Mouse (Mus musculus) gastrocnemius, adult 18-20 months (tissue): ENCODE data around the gene Atf7ip2. TPM values are rescaled to one million over a fixed set of nuclear protein-coding genes. Genes with fewer than 3 reads are reported as not detected.

Source experiments
- DNase-seq: peaks from one replicate; pipeline ENCODE4 v3.0.0; 2021; ENCODE audit warnings: low spot score
- microRNA-seq: library from miRNA; unstranded; fragments of <30 nt; microRNA quantifications from one replicate; pipeline ENCODE4 v1.2.0, GENCODE M21; 2021
- total RNA-seq, 2 experiments: library from RNA; stranded (reverse); gene quantifications; 2 replicates each; pipeline ENCODE4 v1.2.3; 2021

Gene Atf7ip2
- total RNA-seq, 2 experiments from 2014 or later = not detected

DNA sequence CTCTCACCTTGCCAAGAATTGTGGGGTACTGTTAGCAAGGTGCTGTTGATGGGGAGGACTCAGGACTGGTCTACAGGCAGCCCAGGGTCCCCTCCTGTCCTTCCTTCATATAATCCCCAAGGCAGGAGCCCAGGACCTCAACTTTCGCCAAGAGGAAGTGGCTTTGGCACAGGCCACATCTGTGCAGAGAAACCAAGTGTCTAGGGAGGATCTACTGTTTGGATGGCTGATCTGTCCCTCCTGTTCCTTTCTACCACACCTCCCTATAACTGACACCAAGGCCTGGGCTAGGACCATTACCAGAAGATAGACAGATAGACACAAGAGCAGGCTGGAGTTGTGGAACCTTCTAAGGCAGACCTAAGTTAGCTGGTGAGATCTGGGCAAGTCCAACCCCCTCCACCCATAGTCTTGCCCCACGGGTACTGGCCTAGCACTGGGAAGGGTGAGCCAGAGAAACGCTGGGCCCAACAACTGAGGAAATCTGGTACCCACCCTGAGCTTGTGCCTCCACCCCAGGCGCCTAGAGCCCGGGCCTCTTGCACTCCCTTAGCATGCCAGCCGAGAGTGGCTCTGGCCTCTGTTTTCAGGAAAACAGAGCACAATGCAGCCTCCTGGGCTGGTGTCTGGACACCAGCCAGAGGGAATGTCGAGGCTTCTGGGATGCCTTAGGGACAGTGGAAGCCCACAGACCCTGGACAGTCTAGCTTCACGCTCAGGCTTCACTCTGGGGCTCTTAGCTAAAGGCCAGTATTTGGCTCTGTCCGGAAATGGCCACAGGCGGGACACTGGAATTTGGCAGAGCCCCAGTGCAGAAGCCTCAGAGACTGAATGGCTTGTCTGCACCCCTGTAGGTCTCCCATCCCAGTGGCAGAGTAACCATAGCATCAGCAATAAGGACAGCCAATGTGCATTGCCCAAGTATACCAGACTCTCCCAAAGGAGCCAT, 105.5 kb downstream of the Atf7ip2 start:
- DNase-seq = no peak

DNA sequence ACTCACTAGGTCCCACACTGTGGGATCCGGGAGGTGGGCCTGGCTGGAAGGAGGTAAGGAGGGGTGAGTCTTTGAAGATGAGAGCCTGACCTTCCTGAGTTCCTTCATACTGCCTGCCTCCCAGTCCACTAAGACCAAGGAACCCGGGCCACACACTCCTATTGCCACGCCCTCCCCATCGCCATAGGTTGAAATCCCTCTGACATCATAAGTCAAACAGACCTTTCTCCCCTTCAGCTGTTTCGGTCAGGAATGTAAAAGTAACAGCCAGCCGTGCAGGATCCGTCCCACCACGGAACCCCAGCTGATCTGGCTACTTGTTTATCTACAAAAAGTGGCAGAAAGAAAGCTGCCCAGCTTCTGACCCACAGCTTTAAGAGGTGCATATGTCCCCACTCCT, 107.1 kb downstream of the Atf7ip2 start:
- no peak for DNase-seq

GRCm38 (mm10) chr16:10300231-10301186, 108.0 kb downstream of the Atf7ip2 start:
- DNase-seq = no peak

Small RNAs within 50 kb of the gene (microRNA-seq; reads per million reads assigned to microRNA genes)
- not detected for gene Gm22932

Other genes with a start within 250 kb of the Atf7ip2 start
- under 1 TPM; 0.02 to 0.05 TPM for gene Grin2a, start 197.2 kb upstream of the Atf7ip2 start, total RNA-seq
- not detected for gene Rpl39l, start 22.5 kb upstream of the Atf7ip2 start, total RNA-seq
- 1 to 10 TPM; 4.0 to 5.6 TPM for gene Emp2, start 121.3 kb downstream of the Atf7ip2 start, total RNA-seq
- gene Tekt5, start 202.8 kb downstream of the Atf7ip2 start, total RNA-seq = not detected
- gene Nubp1, start 219.2 kb downstream of the Atf7ip2 start, total RNA-seq = 1 to 10 TPM; 5.6 to 5.7 TPM